Mouse (Mus musculus) thymus, postnatal 0 days (tissue): ENCODE measurements around the gene Sowaha. TPM values are rescaled to one million over a fixed set of nuclear protein-coding genes. Genes with fewer than 3 reads are reported as not detected.
"Not testable (repeated sequence)": the region's sequence is repeated elsewhere in the genome, so short reads cannot be mapped to it uniquely, and the experiment has no call there.

Source experiments
- DNase-seq: peaks from one replicate; pipeline ENCODE4 v3.0.0-alpha.2; 2015; ENCODE audit warnings: low spot score
- polyA plus RNA-seq: library from polyadenylated mRNA; unstranded; fragments of >200 nt; fragmentation: Nextera tagmentation; extraction: Ambion mirVana; gene quantifications from 2 replicates; pipeline ENCODE4 v1.2.1, GENCODE M21; 2015

Sowaha gene
- polyA plus RNA-seq, 1 experiment from 2014 or later, result 0.05 TPM

- DNase-seq, result no peak
Measured at GRCm38 (mm10) chr11:53443861-53444260, 36.2 kb downstream of the Sowaha start.

DNA sequence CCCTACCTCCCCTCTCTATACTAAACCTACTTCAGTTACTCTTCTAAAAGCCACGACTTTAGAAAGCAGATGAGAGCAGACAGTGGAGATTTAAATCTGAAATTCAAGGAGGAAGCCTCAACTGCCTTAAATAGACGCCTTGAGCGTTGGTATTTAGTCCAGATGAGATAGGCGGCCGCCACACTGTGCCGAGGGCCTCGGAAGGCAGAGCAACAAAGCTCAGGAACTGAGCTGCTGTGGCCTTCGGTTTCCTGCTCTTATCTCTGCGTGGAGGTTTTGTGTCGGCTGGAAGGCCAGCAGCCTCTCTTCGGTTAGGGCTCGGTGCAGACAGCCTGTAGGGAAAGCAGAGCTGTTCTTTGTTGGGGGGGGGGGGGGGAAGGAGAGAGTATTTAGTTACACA is 38.2 kb downstream of the Sowaha start:
- DNase-seq, result peak; percentile 58

- DNase-seq, result no peak
Measured at GRCm38 (mm10) chr11:53436338-53436737, 43.7 kb downstream of the Sowaha start.

GRCm38 (mm10) chr11:53435504-53435903 is 44.6 kb downstream of the Sowaha start:
- DNase-seq, result no peak

DNA sequence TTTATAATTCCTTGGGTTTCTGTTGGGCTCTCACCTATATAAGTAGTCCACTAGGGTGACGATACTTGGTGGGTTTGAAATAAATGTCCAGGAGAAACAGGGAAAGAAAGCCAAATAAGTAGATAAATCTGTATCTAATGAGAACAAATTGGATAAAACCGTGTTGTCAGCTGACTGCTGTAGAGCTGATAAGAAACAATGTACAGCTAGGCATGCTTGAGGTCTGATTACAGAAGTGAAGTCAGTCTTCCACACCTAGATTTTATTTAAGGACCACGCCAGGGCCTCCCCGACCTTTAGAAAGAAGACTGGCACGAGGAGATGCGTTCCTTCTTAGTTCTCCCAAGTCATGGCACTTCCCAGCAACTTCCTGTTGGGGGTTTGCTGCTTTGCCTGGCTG is 47.0 kb downstream of the Sowaha start:
- DNase-seq, result no peak

- no peak for DNase-seq
Measured at GRCm38 (mm10) chr11:53431347-53432056, 48.6 kb downstream of the Sowaha start.

- DNase-seq, result peak; percentile 100
Measured at GRCm38 (mm10) chr11:53430670-53431346, 49.3 kb downstream of the Sowaha start, which contains the start of the genes Uqcrq and Gdf9. Gene Uqcrq (minus strand): TSS chr11:53430831. Gene Gdf9 (plus strand): TSS chr11:53431023.

- DNase-seq, result no peak
Measured at GRCm38 (mm10) chr11:53430300-53430669, 49.8 kb downstream of the Sowaha start.

DNA sequence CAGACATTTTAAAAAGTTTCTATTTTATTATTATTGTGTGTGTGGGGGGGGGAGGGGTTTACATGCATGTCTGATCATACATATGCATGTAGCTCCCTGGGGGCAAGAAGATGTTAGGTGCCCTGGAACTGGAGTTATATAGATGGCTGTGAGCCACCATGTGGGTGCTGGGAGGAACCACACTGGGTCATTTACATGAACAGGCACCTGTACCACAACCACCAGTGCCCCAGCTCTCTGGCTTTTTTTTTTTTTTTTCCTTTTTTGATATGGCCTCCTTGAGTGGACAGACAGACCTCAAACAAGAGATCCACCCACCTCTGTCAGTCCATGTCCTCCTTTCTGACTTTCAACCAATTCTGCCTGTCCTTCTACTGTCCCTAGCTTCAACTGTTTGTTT is 50.9 kb downstream of the Sowaha start:
- no peak for DNase-seq

GRCm38 (mm10) chr11:53428716-53429057 is 51.4 kb downstream of the Sowaha start:
- no peak for DNase-seq

GRCm38 (mm10) chr11:53427993-53428715 is 51.9 kb downstream of the Sowaha start:
- DNase-seq, result no peak

GRCm38 (mm10) chr11:53426914-53427313 is 53.2 kb downstream of the Sowaha start:
- DNase-seq, result not testable (repeated sequence)

Other genes starting within 250 kb of the Sowaha start
- gene Hspa4, start 179.8 kb downstream of the Sowaha start, polyA plus RNA-seq, result 99.0 and 106 TPM in 2 replicates
- 28.6 and 30.1 TPM in 2 replicates for gene Zcchc10, start 155.6 kb downstream of the Sowaha start, polyA plus RNA-seq
- 27.1 and 36.1 TPM in 2 replicates for gene Aff4, start 129.4 kb downstream of the Sowaha start, polyA plus RNA-seq
- gene Leap2, start 57.1 kb downstream of the Sowaha start, polyA plus RNA-seq, result 0.29 TPM in 1 of 2 replicates, not detected in the other
- gene Uqcrq, start 49.4 kb downstream of the Sowaha start, polyA plus RNA-seq, result 929 and 986 TPM in 2 replicates
- 0.36 and 1.1 TPM in 2 replicates for gene Gdf9, start 49.3 kb downstream of the Sowaha start, polyA plus RNA-seq
- not detected in 2 replicates for gene Gm10447, start 23.2 kb downstream of the Sowaha start, polyA plus RNA-seq
- 0.27 and 0.42 TPM in 2 replicates for gene Shroom1, start 23.1 kb downstream of the Sowaha start, polyA plus RNA-seq
- gene Gm9837, start 9.8 kb downstream of the Sowaha start, polyA plus RNA-seq, result not detected in 2 replicates
- not detected in 2 replicates for gene Gm9945, start 108 bp downstream of the Sowaha start, polyA plus RNA-seq
- 11.1 and 12.1 TPM in 2 replicates for gene Sept8, start 39.0 kb upstream of the Sowaha start, polyA plus RNA-seq
- gene Kif3a, start 87.1 kb upstream of the Sowaha start, polyA plus RNA-seq, result 23.8 and 25.1 TPM in 2 replicates
- gene Il4, start 138.4 kb upstream of the Sowaha start, polyA plus RNA-seq, result 1.2 and 1.5 TPM in 2 replicates
- gene Il13, start 154.4 kb upstream of the Sowaha start, polyA plus RNA-seq, result 1.0 and 1.3 TPM in 2 replicates
- 40.0 and 44.8 TPM in 2 replicates for gene Rad50, start 227.0 kb upstream of the Sowaha start, polyA plus RNA-seq
- gene Il5, start 240.5 kb upstream of the Sowaha start, polyA plus RNA-seq, result 0.55 and 0.81 TPM in 2 replicates